Mouse (Mus musculus): ENCODE results near the gene Olfr657.

Olfr657 gene

GRCm38 (mm10) chr7:104624494-104624893 is at the start of gene Olfr657:
TSS of gene Olfr657 (plus strand) at chr7:104624794.
- DNase-seq: no peak

- no peak for DNase-seq
These were observed 47.6 kb upstream of the Olfr657 start, which contains the start of gene Olfr653 for GRCm38 (mm10) chr7:104577014-104577413. TSS of gene Olfr653 (plus strand) at chr7:104577314.

GRCm38 (mm10) chr7:104580846-104581245 is 43.7 kb upstream of the Olfr657 start:
- no peak for DNase-seq

GRCm38 (mm10) chr7:104581429-104581828 is 43.2 kb upstream of the Olfr657 start:
- DNase-seq: no peak

- no peak for DNase-seq
These were observed 37.9 kb upstream of the Olfr657 start, which contains the start of gene Olfr654 for GRCm38 (mm10) chr7:104586725-104587124. TSS of gene Olfr654 (plus strand) at chr7:104587025.

GRCm38 (mm10) chr7:104588274-104588673 is 36.3 kb upstream of the Olfr657 start:
- no peak for DNase-seq

GRCm38 (mm10) chr7:104601679-104602078 is 22.9 kb upstream of the Olfr657 start, which contains the start of gene Olfr655:
TSS of gene Olfr655 (minus strand) at chr7:104601779.
- no peak for DNase-seq

GRCm38 (mm10) chr7:104603173-104603572 is 21.4 kb upstream of the Olfr657 start:
- peak; percentile 77 for DNase-seq

- DNase-seq: no peak
These were observed 19.9 kb upstream of the Olfr657 start for GRCm38 (mm10) chr7:104604727-104605126.

GRCm38 (mm10) chr7:104613655-104614054 is 10.9 kb upstream of the Olfr657 start, which contains the start of gene Olfr656:
TSS of gene Olfr656 (plus strand) at chr7:104613955.
- no peak for DNase-seq

- peak; percentile 37 for DNase-seq
These were observed 22.4 kb downstream of the Olfr657 start, which contains the start of gene Olfr658 for GRCm38 (mm10) chr7:104646841-104647482. TSS of gene Olfr658 (minus strand) at chr7:104647305.

GRCm38 (mm10) chr7:104666453-104666852 is 41.9 kb downstream of the Olfr657 start, which contains the start of gene Olfr659:
TSS of gene Olfr659 (plus strand) at chr7:104666753.
- DNase-seq: no peak

- DNase-seq: no peak
These were observed 61.6 kb downstream of the Olfr657 start, which contains the start of gene Olfr661 for GRCm38 (mm10) chr7:104686201-104686600. TSS of gene Olfr661 (plus strand) at chr7:104686501.
